Mouse (Mus musculus): ENCODE data around the gene Kmt2e.

- TF ChIP-seq CTCF (IDR thresholded peaks at IDR 0.05; ENCODE audit: low read depth) (no peak), EP300 (optimal IDR thresholded peaks at IDR 0.05) (no peak)
Observed at GRCm38 (mm10) chr5:23400156-23400555, 34.1 kb upstream of the Kmt2e start.
